Mouse (Mus musculus) T-helper 17 cell (primary cell): ENCODE measurements around the gene Pgghg.
"Not testable (repeated sequence)": the region's sequence is repeated elsewhere in the genome, so short reads cannot be mapped to it uniquely, and the experiment has no call there.

Experiments used
- in situ Hi-C, 2 experiments: fragments of 300-600 bp; cut with MboI, MseI; formaldehyde crosslinking; loops; 1 replicate in 1 of 2; 2 replicates in 1 of 2; pipeline ENCODE4 v1.15.1; 2025; ENCODE audit warnings: high pct_unique_total_duplicates in 2 of 2

Gene Pgghg

GRCm38 (mm10) chr7:140954733-140955071 is 13.5 kb downstream of the Pgghg start:
- in situ Hi-C loops = loop anchor here (5.0 kb wide), 2 partner anchors 93 to 223 kb away; no protein-coding TSS in a partner anchor

GRCm38 (mm10) chr7:140955342-140955741 is 14.2 kb downstream of the Pgghg start:
- in situ Hi-C loops = loop anchor here (5.0 kb wide), 2 partner anchors 92 to 222 kb away; no protein-coding TSS in a partner anchor

- in situ Hi-C loops = loop anchor here (5.0 kb wide), 2 partner anchors 91 to 221 kb away; no protein-coding TSS in a partner anchor
Measured at GRCm38 (mm10) chr7:140955758-140956555, 14.8 kb downstream of the Pgghg start, which contains the start of the genes Gm45717 and Ifitm2. TSS of gene Gm45717 (minus strand) at chr7:140955937. TSS of gene Ifitm2 (minus strand) at chr7:140955987.

DNA sequence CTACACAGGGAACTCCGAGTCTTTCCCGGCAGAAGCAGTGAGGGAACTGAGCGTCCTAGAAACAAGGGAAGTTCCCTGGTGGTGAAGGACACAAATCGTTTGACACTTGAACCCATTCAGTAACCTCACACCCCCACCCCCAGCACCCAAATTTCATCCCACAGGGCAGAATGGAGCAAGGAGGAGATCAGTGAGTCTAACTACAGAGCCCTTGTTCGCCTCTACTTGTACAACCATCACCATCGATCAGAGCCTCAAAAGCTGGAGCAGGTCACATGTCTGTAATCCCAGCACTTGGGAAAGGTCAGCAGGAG is 15.3 kb downstream of the Pgghg start:
- in situ Hi-C loops = loop anchor here (5.0 kb wide), 2 partner anchors 91 to 221 kb away; no protein-coding TSS in a partner anchor

GRCm38 (mm10) chr7:140959181-140959901 is 18.1 kb downstream of the Pgghg start:
- in situ Hi-C loops = loop anchor here (5.0 kb wide), 2 partner anchors 88 to 218 kb away; no protein-coding TSS in a partner anchor

DNA sequence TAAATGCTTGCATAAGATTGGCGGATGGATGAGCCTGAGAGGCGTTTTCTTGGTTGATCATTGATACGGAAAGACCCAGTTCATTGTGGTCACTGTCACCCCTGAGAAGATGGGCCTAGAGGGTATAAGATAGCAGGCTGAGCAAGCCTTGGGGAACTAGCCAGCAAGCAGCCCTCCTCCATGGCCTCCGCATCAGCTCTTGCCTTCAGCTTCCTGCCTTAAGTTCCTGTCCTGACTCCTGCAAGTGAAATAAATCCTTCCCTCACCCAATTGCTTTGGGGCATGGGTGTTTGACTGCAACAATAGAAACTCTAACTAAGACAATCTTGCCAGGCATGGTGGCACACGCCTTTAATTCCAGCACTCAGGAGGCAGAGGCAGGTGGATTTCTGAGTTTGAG is 18.8 kb downstream of the Pgghg start:
- in situ Hi-C loops = no loop called here

DNA sequence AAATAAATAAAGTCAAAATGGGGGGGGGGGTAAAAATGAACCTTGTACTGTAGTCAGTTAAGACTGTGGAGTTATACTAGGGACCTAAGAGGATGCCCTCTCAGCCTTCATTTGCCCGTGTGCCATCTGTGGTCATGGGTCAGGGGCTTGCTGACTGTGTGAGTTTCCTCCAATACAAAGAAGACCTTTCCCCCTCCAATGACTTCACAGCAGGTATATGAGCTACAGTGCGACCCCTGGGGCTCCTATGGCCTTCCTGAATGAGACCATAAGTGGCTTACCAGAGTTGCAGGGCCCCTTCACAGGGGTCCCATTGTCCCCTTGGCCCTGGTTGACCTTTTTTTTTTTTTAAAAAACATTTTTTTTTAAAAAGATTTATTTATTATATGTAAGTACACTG is 20.2 kb downstream of the Pgghg start:
- in situ Hi-C loops = no loop called here

GRCm38 (mm10) chr7:140962733-140963132 is 21.5 kb downstream of the Pgghg start:
- in situ Hi-C loops = no loop called here

DNA sequence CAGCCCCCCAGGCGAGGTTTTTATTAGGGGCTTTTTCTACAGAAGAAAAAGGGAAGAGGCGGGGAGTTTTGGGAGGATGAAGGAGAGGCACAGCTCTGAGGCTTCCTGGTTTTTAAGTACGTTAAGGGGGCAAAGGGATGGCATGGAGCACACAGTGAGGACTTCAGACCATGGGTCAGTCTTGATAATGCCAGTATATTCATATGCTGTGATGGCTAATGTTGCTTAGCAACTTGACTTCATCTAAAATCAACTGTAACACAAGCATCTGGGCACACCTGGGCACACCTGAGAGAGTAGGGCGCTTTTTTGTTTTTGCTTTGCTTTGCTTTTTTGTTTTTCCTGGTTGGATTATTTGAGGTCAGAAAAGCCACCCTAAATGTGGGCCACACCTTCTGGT is 25.7 kb downstream of the Pgghg start, which contains the start of gene Ifitm1:
TSS of gene Ifitm1 (plus strand) at position 301 of the 400 bp plus-strand sequence.
- in situ Hi-C loops = no loop called here

DNA sequence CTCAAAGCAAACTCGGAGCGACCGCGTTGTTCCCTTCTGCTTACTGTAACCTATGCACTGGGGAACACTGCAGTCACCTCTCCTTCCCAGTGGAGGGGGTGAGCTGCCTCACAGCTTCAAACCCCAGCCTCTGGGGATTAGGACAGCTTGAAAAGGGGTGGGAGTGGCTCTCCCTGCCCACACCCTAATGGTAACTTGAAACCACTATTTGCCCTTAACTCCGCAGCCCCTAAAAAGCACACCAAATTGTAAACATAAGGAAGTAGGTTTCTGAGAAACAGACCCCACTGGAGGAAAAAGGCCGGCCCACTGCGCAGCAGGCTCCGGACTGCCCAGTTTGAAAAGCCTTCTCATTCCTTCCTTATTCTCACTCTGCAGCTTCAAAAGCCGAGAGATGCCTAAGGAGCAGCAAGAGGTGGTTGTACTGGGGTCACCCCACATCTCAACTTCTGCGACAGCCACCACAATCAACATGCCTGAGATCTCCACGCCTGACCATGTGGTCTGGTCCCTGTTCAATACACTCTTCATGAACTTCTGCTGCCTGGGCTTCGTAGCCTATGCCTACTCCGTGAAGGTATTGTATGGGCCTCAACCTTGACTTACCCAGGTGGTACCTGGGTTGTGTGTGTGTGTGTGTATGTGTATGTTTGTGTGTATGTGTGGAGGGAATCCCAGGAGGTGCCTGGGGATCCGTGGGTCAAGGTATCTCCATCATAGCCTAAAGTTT is 26.8 kb downstream of the Pgghg start:
- in situ Hi-C loops = no loop called here

DNA sequence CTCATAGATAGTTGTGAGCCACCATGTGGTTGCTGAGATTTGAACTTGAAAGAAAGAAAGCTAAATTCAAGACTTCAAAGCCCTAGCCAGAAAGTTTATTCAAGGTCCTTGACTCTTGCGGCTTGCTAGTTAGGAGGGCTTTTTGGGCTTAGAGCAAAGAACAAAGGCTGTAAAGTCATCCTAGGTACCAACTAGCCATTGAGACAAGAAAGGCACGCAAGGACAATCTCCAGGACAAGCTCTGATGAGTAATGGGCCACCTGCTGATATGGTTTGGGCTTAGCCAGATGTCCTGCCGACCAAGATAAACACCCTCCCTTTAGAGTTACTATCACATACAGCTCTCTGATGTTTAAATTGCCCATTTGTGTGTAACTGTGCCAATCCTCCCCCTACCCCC is 27.5 kb downstream of the Pgghg start:
- in situ Hi-C loops = not testable (repeated sequence)

GRCm38 (mm10) chr7:140970931-140971330 is 29.7 kb downstream of the Pgghg start:
- in situ Hi-C loops = no loop called here

DNA sequence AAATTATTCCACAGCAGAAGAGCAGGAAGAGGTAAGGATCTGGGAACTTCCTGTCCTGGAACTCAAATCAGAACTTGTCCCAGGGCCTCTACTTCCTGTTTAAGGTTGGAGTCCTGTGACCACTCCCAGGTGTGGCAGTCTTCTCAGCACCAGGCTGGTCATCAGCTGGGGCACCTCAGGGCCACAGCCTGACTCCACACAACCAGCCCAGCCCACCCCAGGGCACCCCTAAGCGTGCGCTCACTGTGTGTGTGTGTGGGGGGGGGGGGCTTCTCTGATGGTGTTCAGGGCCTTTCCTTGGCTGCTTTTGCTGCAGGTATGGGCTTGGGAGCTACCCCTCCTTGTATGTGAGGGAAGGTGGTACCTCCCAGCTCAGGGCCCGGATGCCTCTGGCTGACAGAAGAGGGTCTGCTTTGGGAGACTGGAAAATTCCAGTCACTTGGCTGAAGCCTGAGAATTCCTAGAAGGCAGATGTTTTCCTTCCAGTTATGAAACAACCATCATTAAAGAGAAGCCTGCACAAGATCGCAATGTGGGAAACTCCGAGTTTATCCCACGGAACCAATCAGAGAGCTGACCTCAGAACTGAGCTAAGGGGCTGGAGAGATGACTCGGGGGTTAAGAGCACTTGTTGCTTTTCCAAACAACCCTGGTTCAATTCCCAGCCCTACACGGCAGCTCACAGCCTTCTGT is 30.4 kb downstream of the Pgghg start:
- in situ Hi-C loops = no loop called here

- in situ Hi-C loops = no loop called here
Measured at GRCm38 (mm10) chr7:140973396-140974165, 32.4 kb downstream of the Pgghg start.

DNA sequence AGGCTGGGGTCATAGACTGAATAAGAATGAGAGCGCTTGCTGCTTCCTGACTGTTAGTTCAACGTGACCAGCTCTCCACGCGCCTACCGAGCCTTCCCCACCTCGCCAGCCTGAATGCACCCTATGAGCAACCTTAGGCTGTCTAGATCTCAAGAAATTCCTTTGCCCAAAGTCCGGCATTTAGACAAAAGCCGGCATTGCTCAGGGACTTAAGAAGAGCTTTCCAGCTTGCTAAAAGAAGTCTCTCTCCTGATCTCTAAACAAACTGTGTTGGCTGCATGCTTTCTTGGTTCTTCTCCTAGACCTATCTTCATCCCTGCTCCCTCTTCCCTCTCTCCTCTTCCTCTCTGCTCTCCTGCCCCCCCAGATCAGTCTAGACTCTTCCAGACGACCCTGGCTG is 33.7 kb downstream of the Pgghg start:
- in situ Hi-C loops = no loop called here

DNA sequence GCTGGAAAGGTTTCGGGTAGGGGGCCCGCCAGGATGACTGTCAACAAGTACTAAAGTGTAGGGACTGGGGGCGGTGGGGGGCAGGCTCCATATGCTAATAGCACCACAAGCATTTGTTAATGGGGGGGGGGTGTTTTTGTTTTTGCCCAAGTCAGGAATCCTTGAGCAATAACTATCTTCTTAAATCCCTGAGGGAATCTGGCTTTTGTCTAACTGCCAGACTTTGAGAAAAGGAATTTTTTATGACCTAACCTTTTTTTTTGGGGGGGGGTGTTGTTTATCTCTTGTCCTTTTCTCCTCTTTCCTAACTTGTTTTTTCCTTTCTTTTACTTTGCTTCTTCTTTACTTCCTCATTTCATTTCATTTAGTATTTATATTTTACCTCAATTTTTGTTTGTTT is 34.3 kb downstream of the Pgghg start:
- in situ Hi-C loops = no loop called here

GRCm38 (mm10) chr7:140976720-140977119 is 35.5 kb downstream of the Pgghg start:
- in situ Hi-C loops = not testable (repeated sequence)

DNA sequence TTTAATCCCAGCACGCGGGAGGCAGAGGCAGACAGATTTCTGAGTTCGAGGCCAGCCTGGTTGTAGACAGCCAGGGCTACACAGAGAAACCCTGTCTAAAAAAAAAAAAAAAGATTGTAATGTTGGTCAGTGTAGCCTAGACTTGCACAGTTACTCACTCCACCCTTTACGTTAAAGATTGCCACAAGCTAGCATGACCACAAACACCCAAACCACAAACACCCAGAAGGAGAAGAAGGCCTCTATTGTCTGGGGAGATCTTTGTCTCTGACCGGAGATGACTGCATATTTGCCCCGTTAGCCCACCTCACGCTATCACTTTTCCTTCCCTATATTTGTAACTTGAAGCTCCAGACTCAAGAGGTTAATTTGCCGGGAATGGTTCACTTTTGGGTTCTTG is 40.5 kb downstream of the Pgghg start:
- in situ Hi-C loops = no loop called here

DNA sequence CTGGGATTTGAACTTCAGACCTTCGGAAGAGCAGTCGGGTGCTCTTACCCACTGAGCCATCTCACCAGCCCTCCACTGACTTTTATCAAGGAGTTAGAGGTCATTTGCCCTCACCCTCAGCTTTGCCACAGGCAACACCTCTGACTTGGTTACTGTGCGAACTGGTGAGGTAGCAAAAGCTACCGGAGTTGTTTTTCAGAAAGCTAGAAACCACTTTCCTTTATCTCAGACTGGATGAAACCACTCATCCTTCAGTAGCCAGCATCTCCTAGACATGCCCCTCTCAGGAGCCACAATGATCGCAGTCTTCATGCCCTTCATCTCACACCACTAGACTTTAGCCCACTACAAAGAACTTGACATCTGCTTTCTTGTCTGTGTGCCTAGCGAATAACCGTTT is 41.8 kb downstream of the Pgghg start:
- in situ Hi-C loops = no loop called here
